In genomic region chr2:26462980-26463379, GRCm38 (mm10) we compare ENCODE assay signal across 16 mouse cellular contexts.
"Had no signal": no experiment of that assay in that cellular context is flagged by ENCODE, and none has a peak within 500 bp of the region (broad histone marks: within the 10 kb centered on the region; RNA-seq: fewer than 3 reads in every experiment).

No protein-coding gene starts in this region.

- H3K4me2 ChIP-seq: hindbrain, embryonic 15.5 days; liver, embryonic 13.5 days; midbrain, embryonic 12.5 days; midbrain, embryonic 15.5 days; neural tube, embryonic 12.5 days had no signal

- H3K9me3 ChIP-seq: hindbrain, embryonic 15.5 days; liver, embryonic 13.5 days; midbrain, embryonic 12.5 days; midbrain, embryonic 15.5 days; neural tube, embryonic 12.5 days had no signal

- H3K9ac ChIP-seq: hindbrain, embryonic 15.5 days; liver, embryonic 13.5 days; midbrain, embryonic 12.5 days; midbrain, embryonic 15.5 days; neural tube, embryonic 12.5 days had no signal

- DNase-seq: layer of hippocampus, adult 9-11 months; liver, embryonic 13.5 days; lung, adult 2 months; lung, postnatal 14 days; lung, postnatal 4 days; right cerebral cortex, postnatal 14 days; right cerebral cortex, postnatal 4 days; thymus, adult 2 months; thymus, postnatal 14 days; thymus, postnatal 4 days had no signal

- H3K27ac ChIP-seq: hindbrain, embryonic 15.5 days; liver, embryonic 13.5 days; midbrain, embryonic 12.5 days; midbrain, embryonic 15.5 days; neural tube, embryonic 12.5 days; stomach, postnatal 0 days had no signal

- H3K27me3 ChIP-seq: hindbrain, embryonic 15.5 days; liver, embryonic 13.5 days; midbrain, embryonic 12.5 days; midbrain, embryonic 15.5 days; neural tube, embryonic 12.5 days had no signal

- ATAC-seq: intestine, postnatal 0 days; midbrain, embryonic 15.5 days had no signal

- H3K4me3 ChIP-seq: hindbrain, embryonic 15.5 days; liver, embryonic 13.5 days; midbrain, embryonic 12.5 days; midbrain, embryonic 15.5 days; neural tube, embryonic 12.5 days had no signal

- H3K36me3 ChIP-seq: midbrain, embryonic 15.5 days had no signal
